Mouse (Mus musculus): ENCODE data around the gene Pex26. TPM values are rescaled to one million over a fixed set of nuclear protein-coding genes. Genes with fewer than 3 reads are reported as not detected.

Pex26 gene
- polyA plus RNA-seq, 1 experiment from 2014 or later: 12.7 TPM

DNA sequence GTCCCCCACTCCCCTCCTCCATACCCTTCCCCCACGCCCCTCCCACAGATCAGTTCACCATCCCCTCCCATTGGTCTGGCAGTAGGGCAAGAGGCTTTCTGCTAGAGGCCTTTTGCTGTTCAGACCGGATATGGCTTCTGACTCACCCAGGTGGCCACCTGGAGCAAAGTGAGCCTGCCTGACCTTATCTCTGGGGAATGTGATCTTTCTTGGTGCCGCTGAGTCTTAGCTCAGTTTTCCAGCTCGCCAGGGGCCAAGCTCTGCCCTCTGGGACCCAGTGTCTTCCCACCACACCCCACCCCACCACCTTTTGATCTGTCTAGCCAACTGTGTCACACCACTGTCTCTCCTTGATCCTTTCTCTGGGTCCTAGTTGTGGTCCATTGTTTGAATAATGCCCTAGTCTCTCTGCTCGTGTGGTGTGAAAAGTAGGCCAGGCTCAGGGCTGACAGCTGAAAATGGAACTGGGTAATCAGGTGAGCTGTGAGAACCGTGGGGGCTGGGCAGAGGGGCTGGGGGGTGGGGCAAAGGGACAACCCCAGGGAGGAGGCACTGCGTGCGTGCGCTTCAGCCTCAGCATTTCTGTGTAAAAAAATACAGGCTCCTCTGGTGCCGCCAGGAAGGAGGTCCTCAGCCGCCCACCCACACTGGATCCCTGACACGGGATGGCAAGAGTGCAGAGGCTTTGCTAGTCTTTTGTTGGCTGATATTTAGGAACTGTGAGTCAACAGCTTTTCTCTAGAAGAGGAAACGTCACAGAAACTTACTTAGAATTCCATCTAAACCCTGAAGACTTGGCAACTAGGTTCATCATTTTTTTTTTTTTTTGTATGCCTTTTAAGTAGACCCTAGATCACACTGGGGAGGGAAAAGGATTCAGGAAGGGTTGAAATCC is 10.8 kb downstream of the Pex26 start:
- Histone ChIP-seq H3K4me2 (ENCODE audit: low read length) (no peak overlapping the region), H3K4me3 (ENCODE audit: low read depth, low read length) (no peak overlapping the region), H3K9me3 (replicated peaks; ENCODE audit: control insufficient read depth, low read length) (no peaks in the 10 kb centered on the region), H3K36me3 (ENCODE audit: control insufficient read depth, insufficient read depth, low read length) (peaks cover 47% of the 10 kb centered on the region), H3K9ac (ENCODE audit: low read length) (no peak overlapping the region), H3K4me1 (ENCODE audit: control insufficient read depth, insufficient read depth, low read length) (no peaks in the 10 kb centered on the region), H3K27me3 (replicated peaks; ENCODE audit: control insufficient read depth, insufficient read depth, low read length) (no peaks in the 10 kb centered on the region), H3K27ac (ENCODE audit: low read depth, low read length) (no peak overlapping the region)
- no peak for ATAC-seq
- no peak for DNase-seq (ENCODE audit: low spot score)
- 44% methylated on average over 13 of the region's 13 CpGs for WGBS

DNA sequence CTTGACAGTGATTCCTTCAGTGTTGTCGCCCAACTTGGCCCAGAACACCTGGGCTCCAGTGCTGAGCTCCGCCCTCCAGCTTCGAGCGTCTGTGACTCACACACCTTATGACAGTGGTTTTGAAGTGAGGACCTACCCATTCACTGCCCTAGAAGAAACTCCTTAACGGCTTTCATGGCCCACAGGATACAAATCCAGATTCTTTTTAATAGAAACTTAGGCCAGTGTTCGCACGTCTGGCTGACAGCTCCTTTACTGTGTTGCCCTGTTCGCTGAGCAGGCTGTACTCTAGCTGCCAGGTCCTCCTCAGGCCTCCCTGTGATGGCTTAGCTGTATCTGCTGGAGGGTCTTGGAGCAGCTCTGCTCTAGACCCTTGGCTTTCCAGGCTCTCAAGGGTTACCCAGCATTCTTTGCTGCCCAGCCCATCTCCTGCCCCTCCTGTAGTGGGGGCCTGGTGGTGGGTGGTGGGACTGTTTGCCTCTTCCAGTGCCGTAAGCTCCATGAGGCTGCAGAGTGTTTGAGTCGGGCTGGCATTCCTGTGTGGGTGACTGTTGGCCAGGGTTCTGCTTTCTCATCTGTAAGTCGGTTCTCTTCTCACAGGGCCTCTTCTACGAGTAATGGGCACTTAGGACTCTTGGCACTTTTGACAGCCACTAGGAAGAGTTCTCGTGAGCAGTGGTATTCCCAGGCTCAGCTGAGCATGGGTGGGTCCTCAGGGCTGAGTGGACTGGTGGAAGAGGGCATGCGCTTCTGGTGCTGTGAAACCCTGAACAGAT is 11.7 kb downstream of the Pex26 start:
- H3K36me3 ChIP-seq (ENCODE audit: control insufficient read depth, insufficient read depth, low read length): peaks cover 40% of the 10 kb centered on the region
- no peak for DNase-seq (ENCODE audit: low spot score)

DNA sequence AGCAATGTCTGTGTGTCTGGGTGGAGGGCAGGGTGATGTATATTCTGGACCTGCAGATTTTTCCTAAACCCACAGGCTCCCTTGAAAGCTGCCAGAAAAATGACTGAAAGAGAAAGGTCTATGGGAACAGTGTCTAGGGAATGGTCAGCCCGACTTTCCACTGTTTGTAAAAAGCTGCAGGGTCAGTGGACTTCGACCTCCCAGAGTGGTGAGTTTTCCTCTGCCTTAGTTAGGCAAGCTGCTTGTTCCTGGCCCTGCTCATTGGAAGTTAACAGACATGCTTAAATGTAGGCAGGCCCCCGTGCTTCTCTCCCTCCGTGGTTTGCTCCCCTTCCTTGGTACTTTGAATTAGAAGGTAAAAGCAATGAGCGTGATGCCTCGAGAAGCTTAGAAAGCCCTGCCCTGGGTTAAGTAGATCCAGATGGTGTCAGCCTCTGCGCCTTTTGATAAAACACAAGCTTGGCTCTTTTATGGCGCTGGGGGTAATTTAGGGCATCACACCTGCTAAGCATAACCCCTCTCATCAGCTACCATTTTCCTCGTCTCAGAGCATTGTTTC is 14.4 kb downstream of the Pex26 start:
- ATAC-seq (no peak), DNase-seq (ENCODE audit: low spot score) (no peak)
- 70% methylated on average over 9 of the region's 9 CpGs for whole genome bisulfite sequencing
- Histone ChIP-seq H3K27ac (ENCODE audit: low read depth, low read length) (no peak overlapping the region), H3K9me3 (replicated peaks; ENCODE audit: control insufficient read depth, low read length) (no peaks in the 10 kb centered on the region), H3K4me3 (ENCODE audit: low read depth, low read length) (no peak overlapping the region), H3K9ac (ENCODE audit: low read length) (no peak overlapping the region), H3K27me3 (replicated peaks; ENCODE audit: control insufficient read depth, insufficient read depth, low read length) (no peaks in the 10 kb centered on the region), H3K4me1 (ENCODE audit: control insufficient read depth, insufficient read depth, low read length) (no peaks in the 10 kb centered on the region), H3K36me3 (ENCODE audit: control insufficient read depth, insufficient read depth, low read length) (peaks cover 25% of the 10 kb centered on the region), H3K4me2 (ENCODE audit: low read length) (no peak overlapping the region)

More for the DNA sequence above, 11.7 kb downstream of the Pex26 start:
- no peak overlapping the region for H3K9ac ChIP-seq (ENCODE audit: low read length)
- H3K4me2 ChIP-seq (ENCODE audit: low read length): no peak overlapping the region
- no peaks in the 10 kb centered on the region for H3K4me1 ChIP-seq (ENCODE audit: control insufficient read depth, insufficient read depth, low read length)
- H3K27me3 ChIP-seq (replicated peaks; ENCODE audit: control insufficient read depth, insufficient read depth, low read length): no peaks in the 10 kb centered on the region
- no peak overlapping the region for H3K4me3 ChIP-seq (ENCODE audit: low read depth, low read length)
- no peak overlapping the region for H3K27ac ChIP-seq (ENCODE audit: low read depth, low read length)
- no peak for ATAC-seq
- H3K9me3 ChIP-seq (replicated peaks; ENCODE audit: control insufficient read depth, low read length): no peaks in the 10 kb centered on the region
- WGBS: 84% methylated on average over 14 of the region's 14 CpGs

DNA sequence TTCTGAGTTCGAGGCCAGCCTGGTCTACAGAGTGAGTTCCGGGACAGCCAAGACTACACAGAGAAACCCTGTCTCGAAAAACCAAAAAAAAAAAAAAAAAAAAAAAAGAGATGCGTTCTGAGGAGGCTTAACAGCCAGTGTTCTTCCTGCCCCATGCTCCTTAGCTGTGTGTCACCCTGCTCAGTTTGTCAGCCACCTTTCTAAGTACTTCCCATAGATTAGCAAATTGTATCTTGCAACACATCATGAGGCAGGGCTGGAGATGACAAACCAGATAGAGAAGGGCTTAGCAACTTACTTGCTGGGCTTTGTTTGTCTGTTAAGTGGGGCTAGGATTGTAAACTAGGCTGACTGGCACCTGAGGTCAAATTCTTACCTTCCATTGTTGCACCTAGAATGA is 17.0 kb downstream of the Pex26 start:
- Histone ChIP-seq H3K9me3 (replicated peaks; ENCODE audit: control insufficient read depth, low read length) (no peaks in the 10 kb centered on the region), H3K36me3 (ENCODE audit: control insufficient read depth, insufficient read depth, low read length) (peaks cover 9% of the 10 kb centered on the region; the same call in 1 of the 2 replicates), H3K27ac (ENCODE audit: low read depth, low read length) (no peak overlapping the region), H3K27me3 (replicated peaks; ENCODE audit: control insufficient read depth, insufficient read depth, low read length) (no peaks in the 10 kb centered on the region), H3K9ac (ENCODE audit: low read length) (no peak overlapping the region), H3K4me3 (ENCODE audit: low read depth, low read length) (no peak overlapping the region), H3K4me1 (ENCODE audit: control insufficient read depth, insufficient read depth, low read length) (no peaks in the 10 kb centered on the region), H3K4me2 (ENCODE audit: low read length) (no peak overlapping the region)
- DNase-seq (ENCODE audit: low spot score) (no peak), ATAC-seq (no peak)
- WGBS: 97% methylated on average over 3 of the region's 4 CpGs

DNA sequence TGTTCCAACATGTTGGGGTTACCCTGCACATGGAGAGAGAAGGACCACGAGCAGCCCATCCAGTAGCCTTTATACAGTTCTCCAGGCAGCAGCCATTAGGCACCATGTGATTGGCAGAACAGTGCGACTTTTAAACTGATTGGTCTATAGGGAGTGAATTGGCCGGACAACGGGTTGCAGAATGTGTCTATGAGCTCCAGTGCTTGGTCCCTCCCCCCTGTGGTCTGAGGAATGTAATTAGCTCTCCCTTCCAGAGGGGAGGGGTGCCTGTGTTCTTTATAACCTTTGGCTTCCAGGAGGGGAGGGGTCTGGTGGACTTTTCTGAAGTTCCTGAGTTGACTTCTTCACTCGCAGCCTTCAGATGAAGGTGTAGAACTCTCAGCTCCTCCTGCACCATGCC is 18.6 kb downstream of the Pex26 start:
- DNase-seq (ENCODE audit: low spot score) (no peak), ATAC-seq (no peak)
- H3K9ac ChIP-seq (ENCODE audit: low read length): no peak overlapping the region
- 0 out of 2 replicates have a peak, but pooled peaks cover 2% of the 10 kb centered on the region for H3K36me3 ChIP-seq (ENCODE audit: control insufficient read depth, insufficient read depth, low read length)
- no peak overlapping the region for H3K4me2 ChIP-seq (ENCODE audit: low read length)
- H3K9me3 ChIP-seq (replicated peaks; ENCODE audit: control insufficient read depth, low read length): no peaks in the 10 kb centered on the region
- H3K4me1 ChIP-seq (ENCODE audit: control insufficient read depth, insufficient read depth, low read length): no peaks in the 10 kb centered on the region
- 74% methylated on average over 5 of the region's 5 CpGs for WGBS
- no peak overlapping the region for H3K27ac ChIP-seq (ENCODE audit: low read depth, low read length)
- no peaks in the 10 kb centered on the region for H3K27me3 ChIP-seq (replicated peaks; ENCODE audit: control insufficient read depth, insufficient read depth, low read length)
- no peak overlapping the region for H3K4me3 ChIP-seq (ENCODE audit: low read depth, low read length)

DNA sequence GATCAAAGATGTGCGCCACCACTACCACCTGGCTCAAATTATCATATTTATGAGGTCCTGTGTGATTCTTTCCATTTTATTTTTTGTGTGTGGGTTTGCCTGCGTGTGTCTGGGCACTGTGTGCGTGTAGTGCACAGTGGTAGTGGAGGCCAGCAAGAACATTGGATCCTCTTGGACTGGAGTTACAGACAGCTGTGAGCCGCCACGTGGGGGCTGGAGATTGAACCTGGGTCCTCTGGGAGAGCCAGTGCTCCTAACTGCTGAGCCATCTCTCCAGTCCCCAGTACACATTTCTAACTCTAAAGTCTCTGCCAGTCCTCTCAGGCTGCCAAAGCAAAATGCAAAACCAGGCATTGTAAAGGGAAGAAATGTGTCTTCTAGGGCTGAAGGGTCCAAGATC is 23.0 kb downstream of the Pex26 start:
- Histone ChIP-seq H3K9me3 (replicated peaks; ENCODE audit: control insufficient read depth, low read length) (no peaks in the 10 kb centered on the region), H3K9ac (ENCODE audit: low read length) (no peak overlapping the region), H3K36me3 (ENCODE audit: control insufficient read depth, insufficient read depth, low read length) (no peaks in the 10 kb centered on the region), H3K4me1 (ENCODE audit: control insufficient read depth, insufficient read depth, low read length) (peaks cover 12% of the 10 kb centered on the region), H3K27ac (ENCODE audit: low read depth, low read length) (no peak overlapping the region), H3K4me3 (ENCODE audit: low read depth, low read length) (no peak overlapping the region), H3K27me3 (replicated peaks; ENCODE audit: control insufficient read depth, insufficient read depth, low read length) (peaks cover 9% of the 10 kb centered on the region; the same call in 1 of the 2 replicates), H3K4me2 (ENCODE audit: low read length) (no peak overlapping the region)
- no peak for DNase-seq (ENCODE audit: low spot score)
- WGBS: 82% methylated on average over 5 of the region's 5 CpGs
- ATAC-seq: no peak

DNA sequence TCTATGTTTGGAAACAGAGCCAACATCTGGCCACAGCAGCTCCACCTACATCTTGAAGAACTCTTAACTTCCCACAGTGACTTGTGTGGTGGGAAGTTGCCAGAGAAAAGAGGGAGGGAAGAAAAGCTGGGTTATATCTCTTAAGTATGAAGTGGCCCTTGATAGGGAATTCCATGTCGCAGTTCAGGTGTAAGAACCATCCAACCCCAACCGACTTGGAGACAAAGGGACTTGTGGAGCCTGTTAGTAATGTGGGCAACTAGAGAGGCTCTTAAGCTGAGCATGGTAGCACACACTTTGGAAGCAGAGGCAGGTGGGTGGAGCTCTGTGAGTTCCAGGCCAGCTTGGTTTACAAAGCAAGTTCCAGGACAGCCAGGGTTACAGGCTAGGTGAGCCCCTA is 26.1 kb downstream of the Pex26 start:
- H3K4me1 ChIP-seq (ENCODE audit: control insufficient read depth, insufficient read depth, low read length): peaks cover 14% of the 10 kb centered on the region
- no peak overlapping the region for H3K27ac ChIP-seq (ENCODE audit: low read depth, low read length)
- no peaks in the 10 kb centered on the region for H3K36me3 ChIP-seq (ENCODE audit: control insufficient read depth, insufficient read depth, low read length)
- no peak for ATAC-seq
- DNase-seq (ENCODE audit: low spot score): no peak
- no peaks in the 10 kb centered on the region for H3K9me3 ChIP-seq (replicated peaks; ENCODE audit: control insufficient read depth, low read length)
- H3K9ac ChIP-seq (ENCODE audit: low read length): no peak overlapping the region
- WGBS: 73% methylated on average over 2 of the region's 2 CpGs
- no peak overlapping the region for H3K4me2 ChIP-seq (ENCODE audit: low read length)
- H3K27me3 ChIP-seq (replicated peaks; ENCODE audit: control insufficient read depth, insufficient read depth, low read length): peaks cover 11% of the 10 kb centered on the region; the same call in 1 of the 2 replicates
- no peak overlapping the region for H3K4me3 ChIP-seq (ENCODE audit: low read depth, low read length)

DNA sequence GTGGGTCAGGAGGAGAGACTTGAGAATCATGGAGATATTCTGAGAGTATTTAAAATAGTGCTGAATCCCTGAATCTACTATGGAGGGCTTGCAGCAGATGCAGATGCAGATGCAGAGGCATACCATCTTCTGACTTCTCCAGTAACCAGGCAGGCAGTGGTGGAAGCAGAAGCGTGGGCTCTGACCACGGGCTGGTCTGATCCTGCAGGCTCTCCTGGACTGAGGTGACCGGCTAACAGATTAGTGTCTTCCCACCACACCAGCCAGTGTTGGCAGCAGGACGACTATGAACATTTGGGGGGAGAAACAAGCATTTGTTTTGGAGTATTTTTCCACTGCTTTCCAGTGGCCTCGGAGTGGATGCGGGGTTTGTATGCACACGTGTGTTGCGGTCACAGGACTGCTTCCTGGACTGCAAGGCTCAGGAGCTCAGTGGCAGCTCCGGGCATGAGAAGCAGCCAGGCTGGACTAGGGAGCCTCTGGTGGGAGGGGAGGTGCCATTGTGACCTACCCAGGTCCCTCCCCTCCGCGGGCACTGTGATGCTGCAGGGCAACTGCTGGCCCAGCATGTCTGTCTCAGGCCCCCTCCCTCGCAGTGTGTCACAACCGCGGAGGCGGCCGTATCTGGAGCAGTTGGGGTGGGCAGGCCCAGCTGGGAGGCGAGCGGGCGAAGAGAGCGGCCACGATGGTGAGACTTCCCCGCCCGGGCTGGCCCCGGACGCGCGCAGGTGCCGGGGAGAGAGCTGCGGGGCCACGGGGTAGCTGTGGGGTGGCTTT is 26.9 kb downstream of the Pex26 start, which contains the start of gene Tuba8:
Gene Tuba8 (plus strand): TSS at position 548 of the 777 bp plus-strand sequence.
- H3K4me3 ChIP-seq (ENCODE audit: low read depth, low read length): peak within 1 kb of the TSS; percentile 37
- no peak within 1 kb of the TSS for H3K27ac ChIP-seq (ENCODE audit: low read depth, low read length)
- WGBS: 4% methylated on average over 30 of the region's 30 CpGs
- no peaks in the 10 kb centered on the region for H3K9me3 ChIP-seq (replicated peaks; ENCODE audit: control insufficient read depth, low read length)
- peak; percentile 25 for DNase-seq (ENCODE audit: low spot score)
- H3K4me2 ChIP-seq (ENCODE audit: low read length): peak within 1 kb of the TSS; percentile 86
- H3K4me1 ChIP-seq (ENCODE audit: control insufficient read depth, insufficient read depth, low read length): peaks cover 14% of the 10 kb centered on the region
- peak; percentile 74 for ATAC-seq
- peak within 1 kb of the TSS; percentile 59 for H3K9ac ChIP-seq (ENCODE audit: low read length)
- peaks cover 11% of the 10 kb centered on the region; the same call in 1 of the 2 replicates for H3K27me3 ChIP-seq (replicated peaks; ENCODE audit: control insufficient read depth, insufficient read depth, low read length)
- H3K36me3 ChIP-seq (ENCODE audit: control insufficient read depth, insufficient read depth, low read length): no peaks in the 10 kb centered on the region

Measured in forebrain, embryonic 14.5 days (tissue).